Mouse (Mus musculus) left cerebral cortex, adult 11 months (tissue): ENCODE results near the gene Traf3.

ENCODE experiments used
- DNase-seq: peaks from one replicate; pipeline ENCODE4 v3.0.0; 2022; ENCODE audit warnings: low spot score

Traf3 gene

DNA sequence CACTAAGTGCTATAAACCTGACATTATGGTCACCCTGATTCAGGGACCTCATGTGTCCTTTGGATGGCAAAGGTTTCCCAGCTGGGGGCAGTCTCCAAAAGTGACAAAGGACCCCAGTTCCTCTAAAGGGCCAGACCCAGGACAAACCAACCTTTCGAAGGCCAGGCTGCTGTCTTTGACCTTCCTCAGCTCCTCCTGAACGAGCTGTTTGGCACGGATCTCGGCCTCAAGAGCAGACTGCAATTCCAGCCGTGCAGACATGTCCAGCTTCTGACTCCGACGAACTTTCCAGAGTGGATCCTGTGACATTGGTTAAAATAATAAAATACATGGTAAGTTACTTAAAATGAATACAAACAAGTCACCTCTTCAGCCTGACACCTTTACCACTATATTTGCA, 148.1 kb downstream of the Traf3 start:
- no peak for DNase-seq
